Mouse (Mus musculus) midbrain, postnatal 0 days (tissue): Measurements from ENCODE around the gene Strap. TPM values are rescaled to one million over a fixed set of nuclear protein-coding genes. Genes with fewer than 3 reads are reported as not detected.

Experiments used
- ATAC-seq: fragments of 200-750 bp; cut with Nextera tagmentation; 2 replicates; pipeline ENCODE4 v1.8.0; 2017; ENCODE audit warnings: moderate number of reproducible peaks, mild to moderate bottlenecking, moderate TSS enrichment, moderate library complexity; ENCODE audit not compliant: low FRiP score
- DNase-seq: peaks from one replicate; pipeline ENCODE4 v3.0.0-alpha.2; 2015; ENCODE audit warnings: low spot score
- H3K27ac ChIP-seq: fragments of 300-500 bp; sonication (generic); 2 replicates; pipeline ENCODE4 v1.5.1; 2014; ENCODE audit warnings: low read depth, mild to moderate bottlenecking, low read length, mixed read lengths
- H3K27me3 ChIP-seq: fragments of 300-500 bp; sonication (generic); 2 replicates; pipeline ENCODE4 v1.6.1; 2014; ENCODE audit warnings: low read length, control low read depth, mixed read lengths; ENCODE audit not compliant: insufficient read depth
- H3K36me3 ChIP-seq: fragments of 300-500 bp; sonication (generic); 2 replicates; pipeline ENCODE4 v1.6.1; 2014; ENCODE audit warnings: low read length, control low read depth, mixed read lengths; ENCODE audit not compliant: insufficient read depth
- H3K4me1 ChIP-seq: fragments of 300-500 bp; sonication (generic); 2 replicates; pipeline ENCODE4 v1.6.1; 2014; ENCODE audit warnings: mild to moderate bottlenecking, control low read depth, antibody characterized with exemption, low read length, mixed read lengths; ENCODE audit not compliant: insufficient read depth
- H3K4me2 ChIP-seq: fragments of 300-500 bp; sonication (generic); 2 replicates; pipeline ENCODE4 v1.6.1; 2014; ENCODE audit warnings: low read depth, mild to moderate bottlenecking, low read length, mixed read lengths; ENCODE audit not compliant: poor library complexity, severe bottlenecking
- H3K4me3 ChIP-seq: fragments of 300-500 bp; sonication (generic); 2 replicates; pipeline ENCODE4 v1.5.1; 2014; ENCODE audit warnings: low read depth, mild to moderate bottlenecking, low read length, moderate library complexity
- H3K9ac ChIP-seq: fragments of 300-500 bp; sonication (generic); replicated peaks from 2 replicates; pipeline ENCODE4 v1.6.1; 2014; ENCODE audit warnings: mild to moderate bottlenecking, low read length, moderate library complexity, mixed read lengths; ENCODE audit not compliant: poor library complexity, severe bottlenecking
- H3K9me3 ChIP-seq: fragments of 300-500 bp; sonication (generic); 2 replicates; pipeline ENCODE4 v1.6.1; 2016; ENCODE audit warnings: low read length, control low read depth
- CTCF ChIP-seq: IDR thresholded peaks from 2 replicates; pipeline ENCODE4 v1.5.1; 2016; ENCODE audit warnings: antibody characterized with exemption, mild to moderate bottlenecking
- whole genome bisulfite sequencing: fragments of 180-500 bp; shearing (Covaris S2); extraction: QIAGEN DNeasy Blood & Tissue Kit; methylation state at CpG from one replicate; pipeline ENCODE4 v1.1.7; 2014; 5-methylcytosine and 5-hydroxymethylcytosine counted together
- polyA plus RNA-seq: library from polyadenylated mRNA; unstranded; fragments of >200 nt; fragmentation: Nextera tagmentation; extraction: Ambion mirVana; gene quantifications from 2 replicates; pipeline ENCODE4 v1.2.1, GENCODE M21; 2015
- total RNA-seq: library from RNA; depleted of rRNA; stranded (reverse); fragments of >200 nt; gene quantifications from 2 replicates; pipeline ENCODE4 v1.2.3, GENCODE M21; 2014; rRNA removed

Gene Strap
- total and polyA plus RNA-seq, 2 experiments from 2014 or later = 80.9 to 166 TPM

- H3K4me3 ChIP-seq = no peak overlapping the region
- peak; percentile 94 for TF ChIP-seq CTCF
- no peak overlapping the region for H3K4me2 ChIP-seq
- no peaks in the 10 kb centered on the region for H3K4me1 ChIP-seq
- no peaks in the 10 kb centered on the region for H3K27me3 ChIP-seq
- no peaks in the 10 kb centered on the region; the same call in 1 of the 2 replicates for H3K36me3 ChIP-seq
- DNase-seq = peak; percentile 80
- H3K9me3 ChIP-seq = no peaks in the 10 kb centered on the region
- ATAC-seq = peak; percentile 59; the same call in 1 of the 2 replicates
- no peak overlapping the region for H3K9ac ChIP-seq
- no peak overlapping the region for H3K27ac ChIP-seq
- WGBS = 74% methylated on average over 28 of the region's 29 CpGs
Observed at GRCm38 (mm10) chr6:137796596-137797567, 62.0 kb downstream of the Strap start.

GRCm38 (mm10) chr6:137799253-137799652 lies 64.4 kb downstream of the Strap start:
- DNase-seq (no peak), ATAC-seq (no peak)
- no peaks in the 10 kb centered on the region for H3K4me1 ChIP-seq
- no peak for TF ChIP-seq CTCF
- H3K9ac ChIP-seq = no peak overlapping the region
- no peak overlapping the region for H3K4me2 ChIP-seq
- H3K27me3 ChIP-seq = no peaks in the 10 kb centered on the region
- 91% methylated on average over 9 of the region's 9 CpGs for WGBS
- H3K4me3 ChIP-seq = no peak overlapping the region
- no peaks in the 10 kb centered on the region; the same call in 1 of the 2 replicates for H3K36me3 ChIP-seq
- no peak overlapping the region for H3K27ac ChIP-seq
- no peaks in the 10 kb centered on the region for H3K9me3 ChIP-seq

Other genes with a start within 250 kb of the Strap start
- gene Eps8, start 80.2 kb upstream of the Strap start, total RNA-seq = 27.2 and 28.8 TPM in 2 replicates
- 29.9 and 34.3 TPM in 2 replicates for gene Eps8, start 80.2 kb upstream of the Strap start, polyA plus RNA-seq
- gene Dera, start 19.5 kb downstream of the Strap start, total RNA-seq = 7.3 and 8.7 TPM in 2 replicates
- gene Dera, start 19.5 kb downstream of the Strap start, polyA plus RNA-seq = 14.2 and 15.6 TPM in 2 replicates